In the genomic region with DNA sequence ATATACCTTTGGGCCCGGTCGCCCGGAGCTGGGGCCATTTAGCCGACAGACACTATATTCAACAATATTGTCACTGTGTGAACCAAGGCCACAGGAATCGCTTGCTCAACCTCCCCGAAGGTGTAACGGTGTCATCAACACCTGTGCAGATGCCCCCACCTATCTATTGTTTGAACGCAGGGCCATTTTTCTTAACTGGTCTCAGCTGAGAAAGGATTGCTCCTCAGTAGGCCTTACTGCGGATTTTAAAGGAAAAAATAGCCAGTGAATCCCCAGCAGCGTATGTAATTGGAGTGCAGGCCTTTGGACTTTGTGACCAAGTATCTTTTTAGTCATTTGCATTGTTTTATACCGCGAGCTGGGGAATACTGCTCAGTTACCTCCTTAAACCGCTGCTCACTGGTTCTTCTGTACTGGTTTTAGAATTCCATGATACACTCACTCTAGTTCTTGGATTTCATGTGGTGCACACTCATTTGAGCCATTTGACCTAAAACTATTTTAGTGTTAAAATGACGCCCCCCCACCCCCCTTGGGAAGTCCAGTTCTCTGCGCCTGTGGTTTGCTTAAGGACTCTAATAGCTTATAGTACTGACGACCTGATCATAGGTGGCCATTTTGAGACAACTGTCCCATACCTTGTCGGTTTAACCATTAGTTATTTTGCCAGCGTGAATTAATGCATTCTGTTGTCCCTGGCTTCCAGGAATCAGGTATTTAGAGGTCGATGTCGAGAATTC, we compare ENCODE assay signal across 8 mouse cellular contexts. TPM values are rescaled to one million over a fixed set of nuclear protein-coding genes. Genes with fewer than 3 reads are reported as not detected.
DNase-seq lines count a peak whose midpoint lies in the region; ATAC-seq and TF ChIP-seq lines count a peak whose summit lies in the region.

No protein-coding gene starts in this region.

- H3K9me3 ChIP-seq in kidney, embryonic 16.5 days (ENCODE audit: low read length) = no peaks in the 10 kb centered on the region
- no peaks in the 10 kb centered on the region for H3K9me3 ChIP-seq in forebrain, postnatal 0 days (ENCODE audit: low read length)
- H3K9me3 ChIP-seq in midbrain, embryonic 11.5 days (ENCODE audit: control insufficient read depth, low read length) = no peaks in the 10 kb centered on the region

- WGBS in kidney, embryonic 16.5 days = 16% methylated on average over 20 of the region's 20 CpGs
- 16% methylated on average over 20 of the region's 20 CpGs for WGBS in forebrain, postnatal 0 days
- WGBS in midbrain, embryonic 11.5 days = 21% methylated on average over 20 of the region's 20 CpGs

- peaks cover 21% of the 10 kb centered on the region for H3K36me3 ChIP-seq in kidney, embryonic 16.5 days (ENCODE audit: insufficient read depth, low read length)
- H3K36me3 ChIP-seq in forebrain, postnatal 0 days (ENCODE audit: insufficient read depth) = peaks cover 16% of the 10 kb centered on the region
- H3K36me3 ChIP-seq in midbrain, embryonic 11.5 days (ENCODE audit: control insufficient read depth, insufficient read depth, low read length) = peaks cover 13% of the 10 kb centered on the region

- ATAC-seq in kidney, embryonic 16.5 days (ENCODE audit: low FRiP score, low TSS enrichment) = no peak
- ATAC-seq in forebrain, postnatal 0 days = no peak; the same call in 1 of the 2 replicates
- ATAC-seq in midbrain, embryonic 11.5 days (ENCODE audit: low FRiP score) = no peak

- no peaks in the 10 kb centered on the region for H3K27me3 ChIP-seq in kidney, embryonic 16.5 days (ENCODE audit: insufficient read depth, low read length)
- H3K27me3 ChIP-seq in forebrain, postnatal 0 days (ENCODE audit: insufficient read depth, low read length) = no peaks in the 10 kb centered on the region
- H3K27me3 ChIP-seq in midbrain, embryonic 11.5 days (ENCODE audit: control insufficient read depth, insufficient read depth, low read length) = no peaks in the 10 kb centered on the region

- H3K4me2 ChIP-seq in kidney, embryonic 16.5 days (replicated peaks; ENCODE audit: low read depth, low read length) = peak overlapping the region; percentile 79
- peak overlapping the region; percentile 57 for H3K4me2 ChIP-seq in forebrain, postnatal 0 days (ENCODE audit: low read depth)
- H3K4me2 ChIP-seq in midbrain, embryonic 11.5 days = peak overlapping the region; percentile 79

- H3K9ac ChIP-seq in kidney, embryonic 16.5 days (replicated peaks; ENCODE audit: low read length) = peak overlapping the region; percentile 99
- peak overlapping the region; percentile 99 for H3K9ac ChIP-seq in forebrain, postnatal 0 days
- peak overlapping the region; percentile 99 for H3K9ac ChIP-seq in midbrain, embryonic 11.5 days (ENCODE audit: low read length)

- H3K4me3 ChIP-seq in kidney, embryonic 16.5 days (ENCODE audit: low read length) = peak overlapping the region; percentile 97
- peak overlapping the region; percentile 99 for H3K4me3 ChIP-seq in forebrain, postnatal 0 days (ENCODE audit: low read depth, low read length)
- peak overlapping the region; percentile 97 for H3K4me3 ChIP-seq in midbrain, embryonic 11.5 days (ENCODE audit: low read depth, low read length)

- H3K27ac ChIP-seq in kidney, embryonic 16.5 days (ENCODE audit: low read length) = peak overlapping the region; percentile 96
- H3K27ac ChIP-seq in forebrain, postnatal 0 days (ENCODE audit: low read depth, low read length) = peak overlapping the region; percentile 98
- H3K27ac ChIP-seq in midbrain, embryonic 11.5 days (ENCODE audit: low read depth, low read length) = peak overlapping the region; percentile 35

- TF ChIP-seq CTCF in forebrain, postnatal 0 days (IDR thresholded peaks at IDR 0.05; ENCODE audit: low read depth) = no peak

- no peak for DNase-seq in kidney, postnatal 4 days
- peak; percentile 25 for DNase-seq in NIH3T3 (ENCODE audit: low read depth)
- no peak for DNase-seq in forebrain, postnatal 0 days
- peak; percentile 91 for DNase-seq in midbrain, embryonic 11.5 days (ENCODE audit: low spot score, missing footprints)
- DNase-seq in natural killer cell, adult 2 months (ENCODE audit: low spot score in 2 of 2) = no peak
- no peak for DNase-seq in adrenal gland, adult (ENCODE audit: inconsistent age in 2 of 2, low spot score in 1 of 2)
- DNase-seq in cerebellum, postnatal 14 days = no peak

- H3K4me1 ChIP-seq in kidney, embryonic 16.5 days (ENCODE audit: insufficient read depth, low read length) = peaks cover 28% of the 10 kb centered on the region
- H3K4me1 ChIP-seq in forebrain, postnatal 0 days (ENCODE audit: insufficient read depth) = no peaks in the 10 kb centered on the region
- H3K4me1 ChIP-seq in midbrain, embryonic 11.5 days (ENCODE audit: control insufficient read depth, insufficient read depth, low read length) = peaks cover 13% of the 10 kb centered on the region; the same call in 1 of the 2 replicates

RNA-seq across cellular contexts. Expression of a gene that starts 1.1 kb away (rescaled TPM):
- polyA plus RNA-seq in kidney, embryonic 16.5 days (2015; fragmentation: Nextera tagmentation; extraction: Ambion mirVana) = 139 and 142 TPM in 2 replicates
- 330 and 340 TPM in 2 replicates for total RNA-seq in forebrain, postnatal 0 days (2014; rRNA removed)
- polyA plus RNA-seq in forebrain, postnatal 0 days (2015; fragmentation: Nextera tagmentation; extraction: Ambion mirVana) = 260 and 264 TPM in 2 replicates
- polyA plus RNA-seq in midbrain, embryonic 11.5 days (2014; fragmentation: Nextera tagmentation; extraction: Ambion mirVana) = 272 and 275 TPM in 2 replicates

RNA-seq across cellular contexts. Expression of a gene that starts 56.6 kb away (rescaled TPM):
- polyA plus RNA-seq in kidney, embryonic 16.5 days (2015; fragmentation: Nextera tagmentation; extraction: Ambion mirVana) = 5.9 and 9.9 TPM in 2 replicates
- total RNA-seq in forebrain, postnatal 0 days (2014; rRNA removed) = 11.2 and 12.8 TPM in 2 replicates
- polyA plus RNA-seq in forebrain, postnatal 0 days (2015; fragmentation: Nextera tagmentation; extraction: Ambion mirVana) = 22.0 and 23.7 TPM in 2 replicates
- polyA plus RNA-seq in midbrain, embryonic 11.5 days (2014; fragmentation: Nextera tagmentation; extraction: Ambion mirVana) = 2.9 and 3.3 TPM in 2 replicates

RNA-seq across cellular contexts. Expression of a gene that starts 59.4 kb away (rescaled TPM):
- polyA plus RNA-seq in kidney, embryonic 16.5 days (2015; fragmentation: Nextera tagmentation; extraction: Ambion mirVana) = 80.3 and 92.7 TPM in 2 replicates
- 44.4 and 47.7 TPM in 2 replicates for total RNA-seq in forebrain, postnatal 0 days (2014; rRNA removed)
- 47.6 and 64.7 TPM in 2 replicates for polyA plus RNA-seq in forebrain, postnatal 0 days (2015; fragmentation: Nextera tagmentation; extraction: Ambion mirVana)
- 89.5 and 96.0 TPM in 2 replicates for polyA plus RNA-seq in midbrain, embryonic 11.5 days (2014; fragmentation: Nextera tagmentation; extraction: Ambion mirVana)

Comparison
In these comparisons a context has a peak if more than half of its experiments do, and no peak if none do; other contexts are left out.
1. H3K27ac ChIP-seq: peak in every context shown above with its lines; median percentile 98 in forebrain, postnatal 0 days; 96 in kidney, embryonic 16.5 days; 35 in midbrain, embryonic 11.5 days.
2. DNase-seq: peak in NIH3T3 (single experiment) and midbrain, embryonic 11.5 days (single experiment); none in kidney, postnatal 4 days (0 of 2), forebrain, postnatal 0 days (single experiment), natural killer cell, adult 2 months (0 of 2), adrenal gland, adult (0 of 2) and cerebellum, postnatal 14 days (0 of 2).
3. Peak in every context shown above with its lines, with median percentiles within 50 percentile points of each other: H3K4me2 ChIP-seq, H3K4me3 ChIP-seq and H3K9ac ChIP-seq.